Mouse (Mus musculus) spleen, adult 2 months (tissue): Measurements from ENCODE around the gene Rpl37.

Experiments
- CTCF ChIP-seq: fragments of 200-500 bp; IDR thresholded peaks from 2 replicates; pipeline ENCODE4 v1.5.1; 2011; ENCODE audit warnings: mild to moderate bottlenecking, inconsistent platforms; ENCODE audit not compliant: insufficient read depth, insufficient read length, insufficient replicate concordance; ENCODE audit errors: extremely low read depth
- POLR2A ChIP-seq: fragments of 200-500 bp; IDR thresholded peaks from 2 replicates; pipeline ENCODE4 v1.6.1; 2011; ENCODE audit warnings: low read depth, low read length, inconsistent platforms

DNA sequence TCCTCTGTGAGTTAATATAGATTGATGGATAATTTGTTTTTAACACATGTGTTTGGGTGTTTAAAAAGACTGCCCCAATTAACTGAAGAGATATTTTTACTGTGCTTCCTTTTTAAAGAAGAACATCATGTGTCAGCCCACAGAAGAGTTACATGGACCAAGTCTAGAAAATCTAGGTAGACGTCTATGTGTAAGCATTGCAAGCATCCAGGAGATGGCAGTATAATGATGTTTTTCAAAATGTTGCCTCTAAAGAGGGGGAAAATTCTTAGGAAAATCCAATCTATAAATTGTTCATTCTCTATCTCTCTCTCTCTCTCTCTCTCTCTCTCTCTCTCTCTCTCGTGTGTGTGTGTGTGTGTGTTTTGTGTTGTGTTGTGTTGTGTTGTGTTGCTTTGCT lies 30.3 kb upstream of the Rpl37 start:
- no peak for TF ChIP-seq CTCF
- no peak for TF ChIP-seq POLR2A
